Mouse (Mus musculus) forebrain, embryonic 13.5 days (tissue): Measurements from ENCODE around the gene Zdhhc9. TPM values are rescaled to one million over a fixed set of nuclear protein-coding genes. Genes with fewer than 3 reads are reported as not detected.

Experiments used
- polyA plus RNA-seq: library from polyadenylated mRNA; unstranded; fragments of >200 nt; fragmentation: Nextera tagmentation; extraction: Ambion mirVana; gene quantifications from 2 replicates; pipeline ENCODE4 v1.2.1, GENCODE M21; 2015

Gene Zdhhc9
- polyA plus RNA-seq, 1 experiment from 2014 or later, result 6.8 TPM

Other genes with a start within 250 kb of the Zdhhc9 start
- gene Apln, start 174.0 kb downstream of the Zdhhc9 start, polyA plus RNA-seq, result 4.9 and 5.0 TPM in 2 replicates
- gene Xpnpep2, start 100.2 kb downstream of the Zdhhc9 start, polyA plus RNA-seq, result 0.57 and 0.64 TPM in 2 replicates
- 0.71 and 0.72 TPM in 2 replicates for gene Sash3, start 62.4 kb downstream of the Zdhhc9 start, polyA plus RNA-seq
- gene Utp14a, start 48.0 kb upstream of the Zdhhc9 start, polyA plus RNA-seq, result 23.6 and 27.2 TPM in 2 replicates
- gene Bcorl1, start 132.5 kb upstream of the Zdhhc9 start, polyA plus RNA-seq, result 6.5 and 6.6 TPM in 2 replicates